Mouse (Mus musculus) brain, embryonic 14.5 days (tissue): ENCODE results near the gene Cyp26a1.

ENCODE experiments used
- CTCF ChIP-seq: fragments of 200-500 bp; IDR thresholded peaks from 2 replicates; pipeline ENCODE4 v1.5.1; 2012; ENCODE audit warnings: inconsistent platforms, mild to moderate bottlenecking, moderate library complexity, borderline replicate concordance; ENCODE audit not compliant: insufficient read depth, insufficient read length; ENCODE audit errors: extremely low read depth
- POLR2A ChIP-seq: fragments of 200-500 bp; IDR thresholded peaks from 2 replicates; pipeline ENCODE4 v1.6.1; 2012; ENCODE audit warnings: mild to moderate bottlenecking, inconsistent platforms, borderline replicate concordance; ENCODE audit not compliant: poor library complexity, insufficient read depth, insufficient read length, severe bottlenecking; ENCODE audit errors: extremely low read depth

- TF ChIP-seq CTCF: no peak
- TF ChIP-seq POLR2A: no peak
These were observed 41.2 kb upstream of the Cyp26a1 start for GRCm38 (mm10) chr19:37656441-37656840.
